Mouse (Mus musculus) spleen, adult 2 months (tissue): ENCODE measurements around the gene Tle2.

ENCODE experiments used
- CTCF ChIP-seq: fragments of 200-500 bp; IDR thresholded peaks from 2 replicates; pipeline ENCODE4 v1.5.1; 2011; ENCODE audit warnings: mild to moderate bottlenecking, inconsistent platforms; ENCODE audit not compliant: insufficient read depth, insufficient read length, insufficient replicate concordance; ENCODE audit errors: extremely low read depth
- POLR2A ChIP-seq: fragments of 200-500 bp; IDR thresholded peaks from 2 replicates; pipeline ENCODE4 v1.6.1; 2011; ENCODE audit warnings: low read depth, low read length, inconsistent platforms

GRCm38 (mm10) chr10:81570831-81571500 lies 3.4 kb upstream of the Tle2 start:
- no peak for TF ChIP-seq POLR2A
- no peak for TF ChIP-seq CTCF
